ENCODE assay signal across 39 mouse cellular contexts in genomic region chr9:40652757-40653156, GRCm38 (mm10). TPM values are rescaled to one million over a fixed set of nuclear protein-coding genes. Genes with fewer than 3 reads are reported as not detected.
A peak's percentile ranks its signal among the peaks of the same experiment; 100 is the strongest.
DNase-seq lines count a peak whose midpoint lies in the region; ATAC-seq lines count a peak whose summit lies in the region.
"Had no signal": no experiment of that assay in that cellular context is flagged by ENCODE, and none has a peak within 500 bp of the region (broad histone marks: within the 10 kb centered on the region; RNA-seq: fewer than 3 reads in every experiment).

No protein-coding gene starts in this region.

- no peaks in the 10 kb centered on the region for H3K4me1 ChIP-seq in heart, embryonic 12.5 days (replicated peaks)
- H3K4me1 ChIP-seq in kidney, embryonic 15.5 days: peaks cover 20% of the 10 kb centered on the region; the same call in 1 of the 2 replicates
- H3K4me1 ChIP-seq in limb, embryonic 10.5 days: peaks cover 15% of the 10 kb centered on the region
- H3K4me1 ChIP-seq: forebrain, embryonic 13.5 days; limb, embryonic 15.5 days; stomach, embryonic 15.5 days had no signal

- no peaks in the 10 kb centered on the region for H3K27me3 ChIP-seq in heart, embryonic 12.5 days (replicated peaks)
- H3K27me3 ChIP-seq in kidney, embryonic 15.5 days: no peaks in the 10 kb centered on the region
- H3K27me3 ChIP-seq in limb, embryonic 10.5 days (ENCODE audit: low read depth, poor library complexity, severe bottlenecking): no peaks in the 10 kb centered on the region
- H3K27me3 ChIP-seq: forebrain, embryonic 13.5 days; heart, embryonic 13.5 days; hindbrain, embryonic 12.5 days; limb, embryonic 15.5 days; stomach, embryonic 15.5 days had no signal

- H3K36me3 ChIP-seq in heart, embryonic 12.5 days: no peaks in the 10 kb centered on the region
- H3K36me3 ChIP-seq in kidney, embryonic 15.5 days: no peaks in the 10 kb centered on the region
- H3K36me3 ChIP-seq in limb, embryonic 10.5 days: no peaks in the 10 kb centered on the region
- H3K36me3 ChIP-seq: heart, embryonic 13.5 days; hindbrain, embryonic 12.5 days; limb, embryonic 15.5 days; stomach, embryonic 15.5 days had no signal

- H3K4me2 ChIP-seq in heart, embryonic 12.5 days: 0 out of 2 replicates have a peak overlapping the region, but pooled peaks have one; percentile 9
- H3K4me2 ChIP-seq in kidney, embryonic 15.5 days: no peak overlapping the region
- H3K4me2 ChIP-seq: forebrain, embryonic 13.5 days; heart, embryonic 13.5 days; hindbrain, embryonic 12.5 days; limb, embryonic 15.5 days; stomach, embryonic 15.5 days had no signal

- intact Hi-C loops in heart, postnatal 10 days (cut with DNase I): no loop called here

- DNase-seq in heart, postnatal 10 days: no peak
- no peak for DNase-seq in kidney, adult 18-20 months
- DNase-seq in ZHBTc4 (ENCODE audit: low read depth, low spot score): peak; percentile 60
- DNase-seq in limb, embryonic 10.5 days (ENCODE audit: low spot score): no peak
- DNase-seq in B cell, adult 2 months: no peak
- no peak for DNase-seq in cerebellum, adult 9-11 months
- DNase-seq: adrenal gland, postnatal 25 days; cerebellum, adult 11-12 months; cerebellum, postnatal 14 days; gastrocnemius, postnatal 14 days; heart, adult 11 months; heart, postnatal 14 days; kidney, adult 9 months; midbrain, embryonic 14.5 days; retina, postnatal 1 day; right cerebral cortex, postnatal 14 days; thymus, postnatal 14 days had no signal

- no peak for ATAC-seq in heart, embryonic 12.5 days (ENCODE audit: insufficient number of reproducible peaks, low FRiP score)
- ATAC-seq in kidney, embryonic 15.5 days (replicated peaks; ENCODE audit: low FRiP score): 0 out of 2 replicates have a peak, but pooled peaks have one; percentile 38
- ATAC-seq: forebrain, embryonic 13.5 days; Patski had no signal

- 26% methylated on average over 9 of the region's 9 CpGs for WGBS in heart, embryonic 12.5 days
- WGBS in kidney, embryonic 15.5 days: 37% methylated on average over 9 of the region's 9 CpGs
- WGBS in limb, embryonic 10.5 days: 45% methylated on average over 9 of the region's 9 CpGs

- H3K9me3 ChIP-seq in heart, embryonic 12.5 days (replicated peaks): no peaks in the 10 kb centered on the region
- H3K9me3 ChIP-seq in kidney, embryonic 15.5 days (replicated peaks): no peaks in the 10 kb centered on the region
- H3K9me3 ChIP-seq in limb, embryonic 10.5 days (replicated peaks): no peaks in the 10 kb centered on the region
- H3K9me3 ChIP-seq: forebrain, embryonic 13.5 days; heart, embryonic 13.5 days; hindbrain, embryonic 12.5 days; limb, embryonic 15.5 days; stomach, embryonic 15.5 days had no signal

- no peak overlapping the region for H3K9ac ChIP-seq in heart, embryonic 12.5 days
- H3K9ac ChIP-seq in kidney, embryonic 15.5 days: no peak overlapping the region
- H3K9ac ChIP-seq: forebrain, embryonic 13.5 days; heart, embryonic 13.5 days; hindbrain, embryonic 12.5 days; limb, embryonic 15.5 days; stomach, embryonic 15.5 days had no signal

- no peak overlapping the region for H3K27ac ChIP-seq in heart, embryonic 12.5 days (ENCODE audit: poor library complexity, severe bottlenecking)
- H3K27ac ChIP-seq in kidney, embryonic 15.5 days: no peak overlapping the region
- H3K27ac ChIP-seq in limb, embryonic 10.5 days: peak overlapping the region; percentile 75
- H3K27ac ChIP-seq: forebrain, embryonic 13.5 days; heart, embryonic 13.5 days; hindbrain, embryonic 12.5 days; limb, embryonic 15.5 days; macrophage; stomach, embryonic 15.5 days had no signal

- no peak overlapping the region for H3K4me3 ChIP-seq in heart, embryonic 12.5 days
- no peak overlapping the region for H3K4me3 ChIP-seq in kidney, embryonic 15.5 days (replicated peaks)
- H3K4me3 ChIP-seq in limb, embryonic 10.5 days: no peak overlapping the region
- H3K4me3 ChIP-seq: forebrain, embryonic 13.5 days; heart, embryonic 13.5 days; hindbrain, embryonic 12.5 days; limb, embryonic 15.5 days; stomach, embryonic 15.5 days had no signal

RNA-seq across cellular contexts. Expression of gene Gm21915, which starts 17.7 kb away (rescaled TPM):
- polyA plus RNA-seq in heart, embryonic 12.5 days (2016; fragmentation: Nextera tagmentation; extraction: Ambion mirVana): not detected in 2 replicates
- not detected for total RNA-seq in heart, postnatal 10 days (2021)
- polyA plus RNA-seq in kidney, embryonic 15.5 days (2015; fragmentation: Nextera tagmentation; extraction: Ambion mirVana): not detected in 2 replicates
- polyA plus RNA-seq in limb, embryonic 10.5 days (2016; fragmentation: Nextera tagmentation; extraction: Ambion mirVana): not detected in 2 replicates
- total RNA-seq: adrenal gland, adult 18-20 months; adrenal gland, postnatal 25 days; gastrocnemius, postnatal 14 days; heart, postnatal 14 days; layer of hippocampus, adult 8-10 months; layer of hippocampus, postnatal 25 days; left cerebral cortex, adult 8-10 months; left cerebral cortex, postnatal 36 days; MEL; monocyte, adult 5-6 weeks had no signal
- polyA plus RNA-seq: embryonic facial prominence, embryonic 11.5 days; forebrain, embryonic 13.5 days; heart, embryonic 13.5 days; hindbrain, embryonic 12.5 days; limb, embryonic 15.5 days; liver, embryonic 16.5 days; lung, embryonic 16.5 days; macrophage; midbrain, embryonic 14.5 days; neural tube, embryonic 14.5 days; Patski; small intestine, adult 2 months; stomach, embryonic 15.5 days; urinary bladder, adult 2 months had no signal

RNA-seq across cellular contexts. Expression of gene Clmp, which starts 33.0 kb away (rescaled TPM):
- 14.9 and 17.0 TPM in 2 replicates for polyA plus RNA-seq in heart, embryonic 12.5 days (2016; fragmentation: Nextera tagmentation; extraction: Ambion mirVana)
- total RNA-seq in heart, postnatal 10 days (2021): 1 to 10 TPM; 4.8 to 7.8 TPM
- polyA plus RNA-seq in kidney, embryonic 15.5 days (2015; fragmentation: Nextera tagmentation; extraction: Ambion mirVana): 26.7 and 29.9 TPM in 2 replicates
- 47.0 and 53.5 TPM in 2 replicates for polyA plus RNA-seq in limb, embryonic 10.5 days (2016; fragmentation: Nextera tagmentation; extraction: Ambion mirVana)
- total RNA-seq: MEL had no signal
